Mouse (Mus musculus) bone marrow, adult 2 months (tissue): ENCODE results near the gene Tgfbr3l. TPM values are rescaled to one million over a fixed set of nuclear protein-coding genes. Genes with fewer than 3 reads are reported as not detected.

Experiments
- H3K27ac ChIP-seq: fragments of 200-500 bp; 2 replicates; pipeline ENCODE4 v1.5.1; 2012; ENCODE audit warnings: low read depth, mild to moderate bottlenecking, control low read depth, inconsistent platforms, low read length; ENCODE audit not compliant: control insufficient read depth, poor library complexity, insufficient read depth
- H3K4me1 ChIP-seq: fragments of 200-500 bp; 2 replicates; pipeline ENCODE4 v1.6.1; 2011; ENCODE audit warnings: low read length; ENCODE audit not compliant: control insufficient read depth, insufficient read depth
- H3K4me3 ChIP-seq: fragments of 200-500 bp; replicated peaks from 2 replicates; pipeline ENCODE3; 2011; ENCODE audit warnings: mild to moderate bottlenecking, low read depth, low read length, control low read depth; ENCODE audit not compliant: control insufficient read depth
- CTCF ChIP-seq: fragments of 200-500 bp; IDR thresholded peaks from 2 replicates; pipeline ENCODE4 v1.5.1; 2011; ENCODE audit warnings: low read length, control low read depth; ENCODE audit not compliant: control insufficient read depth, insufficient read depth
- POLR2A ChIP-seq: fragments of 200-500 bp; IDR thresholded peaks from 2 replicates; pipeline ENCODE4 v1.6.1; 2011; ENCODE audit warnings: low read depth, mild to moderate bottlenecking, control low read depth, low read length, borderline replicate concordance; ENCODE audit not compliant: control insufficient read depth
- WGBS: fragments of 180-500 bp; shearing (Covaris S2); methylation state at CpG from one replicate; pipeline ENCODE4 v1.1.7; 2018; 5-methylcytosine and 5-hydroxymethylcytosine counted together
- polyA plus RNA-seq: library from polyadenylated mRNA; stranded (reverse); fragments of >200 nt; gene quantifications from 2 replicates; pipeline ENCODE4 v1.2.4, GENCODE M21; 2011; ENCODE audit warnings: low replicate concordance; ENCODE audit not compliant: missing spikeins, insufficient read depth, insufficient read length

Gene Tgfbr3l
- polyA plus RNA-seq, 1 experiment = 12.4 TPM

DNA sequence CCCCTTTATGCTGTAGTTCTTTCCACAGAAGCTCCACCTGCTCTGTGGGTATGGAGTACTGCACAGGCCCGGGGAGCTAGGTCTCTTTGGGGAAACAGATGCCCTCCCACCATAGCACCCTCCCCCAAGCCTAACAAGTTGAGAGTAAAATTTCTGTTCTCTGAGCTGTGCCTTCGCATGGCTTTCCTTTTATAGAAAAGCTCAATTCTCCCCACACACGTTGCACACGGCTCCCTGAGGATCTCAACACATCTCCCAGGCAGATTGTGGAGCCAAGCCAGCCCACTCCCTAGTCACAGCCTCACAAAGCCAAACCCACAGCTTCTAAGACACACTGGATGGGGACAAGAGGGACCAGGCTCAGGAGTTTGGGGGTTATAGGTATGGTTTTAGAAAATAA, 8.9 kb downstream of the Tgfbr3l start:
- 73% methylated on average over 4 of the region's 4 CpGs for WGBS
- H3K27ac ChIP-seq = no peak overlapping the region
- TF ChIP-seq CTCF (no peak), POLR2A (no peak)
- H3K4me1 ChIP-seq = peaks cover 2% of the 10 kb centered on the region; the same call in 1 of the 2 replicates
- H3K4me3 ChIP-seq = no peak overlapping the region

DNA sequence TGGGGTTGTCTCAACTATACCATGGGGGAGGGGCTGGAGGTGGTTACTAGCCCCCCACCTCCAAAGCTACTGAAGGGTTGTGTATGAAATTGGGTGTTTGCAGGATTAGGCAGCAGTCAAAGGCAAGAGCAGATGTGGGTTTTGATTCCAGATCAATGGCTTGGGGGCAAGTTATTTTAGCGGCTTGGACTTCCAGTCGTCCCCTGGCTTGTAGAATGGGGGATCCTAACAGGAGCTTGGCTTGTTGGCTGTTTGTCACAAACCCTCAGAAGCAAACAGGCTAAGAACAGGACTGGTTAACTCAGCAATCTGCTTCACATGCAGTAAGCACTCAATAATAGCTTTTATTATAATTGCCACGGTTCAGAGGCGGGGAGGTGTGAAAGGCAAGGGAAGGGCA, 9.3 kb downstream of the Tgfbr3l start:
- H3K4me3 ChIP-seq = no peak overlapping the region
- WGBS = 84% methylated on average over 4 of the region's 4 CpGs
- no peak for TF ChIP-seq CTCF
- no peak for TF ChIP-seq POLR2A
- peaks cover 2% of the 10 kb centered on the region; the same call in 1 of the 2 replicates for H3K4me1 ChIP-seq
- H3K27ac ChIP-seq = no peak overlapping the region

DNA sequence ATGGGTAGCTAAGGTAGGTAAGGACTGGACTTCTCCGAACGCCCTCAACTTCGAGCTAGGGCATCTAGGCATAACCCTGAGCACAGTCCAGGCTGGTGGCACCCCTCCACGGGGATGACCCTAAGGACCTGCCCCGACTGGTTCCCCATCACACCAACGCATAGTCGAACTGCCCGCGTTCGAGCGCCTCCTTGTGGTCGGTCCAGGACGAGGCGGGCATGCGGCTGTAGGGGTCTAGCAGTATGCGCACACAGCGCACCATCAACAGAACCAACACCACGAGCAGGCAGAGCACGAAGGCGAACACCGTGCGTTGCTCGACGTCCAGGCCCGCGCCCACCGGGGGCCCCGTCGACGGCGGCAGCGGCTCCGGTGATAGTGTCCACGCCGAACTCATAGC, 10.2 kb downstream of the Tgfbr3l start:
- TF ChIP-seq CTCF (peak; percentile 90), POLR2A (0 out of 2 replicates have a peak, but pooled peaks have one; percentile 12)
- WGBS = 5% methylated on average over 35 of the region's 35 CpGs
- H3K27ac ChIP-seq = no peak overlapping the region; the same call in 1 of the 2 replicates
- H3K4me1 ChIP-seq = peaks cover 2% of the 10 kb centered on the region; the same call in 1 of the 2 replicates
- peak overlapping the region; percentile 45 for H3K4me3 ChIP-seq

DNA sequence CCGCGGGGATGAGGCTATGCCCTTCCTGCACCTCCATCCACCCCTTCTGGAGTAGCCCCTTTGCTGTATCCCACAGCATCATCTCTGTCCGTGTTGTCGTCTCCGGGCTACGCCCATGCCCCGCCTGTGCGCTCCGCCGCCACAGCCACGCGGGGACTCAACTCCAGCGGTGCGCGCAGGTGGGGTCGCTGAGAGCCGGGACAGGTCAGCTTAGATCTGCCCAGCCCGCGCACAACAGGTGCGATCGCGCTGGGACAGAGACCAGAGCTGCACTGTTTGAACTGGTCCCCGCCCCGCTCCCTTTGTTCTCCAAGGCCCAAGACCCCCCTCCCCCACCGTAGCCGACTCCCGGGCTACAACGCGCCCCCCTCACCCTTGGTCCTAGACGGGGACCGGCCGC, 10.7 kb downstream of the Tgfbr3l start:
- no peak for TF ChIP-seq POLR2A
- no peak for TF ChIP-seq CTCF
- peak overlapping the region; percentile 45 for H3K4me3 ChIP-seq
- H3K27ac ChIP-seq = no peak overlapping the region; the same call in 1 of the 2 replicates
- WGBS = under 1% methylated on average over 32 of the region's 32 CpGs
- H3K4me1 ChIP-seq = peaks cover under 1% of the 10 kb centered on the region; the same call in 1 of the 2 replicates

DNA sequence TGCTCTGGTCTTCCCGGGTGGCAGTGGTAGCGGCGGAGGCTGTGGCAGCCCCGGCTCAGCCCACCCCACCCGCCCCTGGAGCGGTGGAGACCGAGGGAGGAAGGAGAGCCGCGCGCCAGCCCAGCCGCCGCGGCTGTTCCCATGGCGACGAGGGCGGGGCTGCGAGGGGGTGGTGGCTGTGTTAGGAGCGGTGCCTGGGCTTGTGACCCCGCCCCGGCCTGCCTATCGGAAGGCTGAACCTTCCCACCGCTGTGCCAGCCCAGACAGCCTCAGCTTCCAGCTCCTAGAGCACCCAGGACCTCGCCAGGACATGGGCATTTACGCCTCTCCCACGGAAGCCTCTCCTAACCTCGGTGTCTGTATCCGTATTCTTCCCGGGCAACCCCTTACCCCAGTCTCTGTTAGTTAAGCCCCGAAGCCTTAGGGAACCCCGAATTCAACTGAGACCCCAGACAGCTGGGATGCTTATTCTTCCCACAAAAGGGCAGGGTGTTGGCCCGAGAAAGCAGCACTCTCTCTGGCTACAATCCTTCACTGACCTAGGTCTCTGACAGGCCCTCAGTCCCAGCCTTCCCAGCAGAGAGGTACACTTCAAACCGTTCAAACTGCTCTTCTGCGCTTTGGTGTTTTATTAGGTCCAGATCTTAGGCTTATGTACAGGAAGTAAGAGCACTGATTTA, 11.3 kb downstream of the Tgfbr3l start, which contains the start of gene Ctxn1:
Ctxn1 (minus strand) TSS at position 150 of the 680 bp plus-strand sequence.
- peak; percentile 32; the same call in 1 of the 2 replicates for TF ChIP-seq POLR2A
- 0 out of 2 replicates have a peak, but pooled peaks have one; percentile 0 for TF ChIP-seq CTCF
- Histone ChIP-seq H3K4me3 (peak within 1 kb of the TSS; percentile 45), H3K27ac (peak within 1 kb of the TSS; percentile 10), H3K4me1 (no peaks in the 10 kb centered on the region; the same call in 1 of the 2 replicates)
- 11% methylated on average over 33 of the region's 33 CpGs for WGBS

DNA sequence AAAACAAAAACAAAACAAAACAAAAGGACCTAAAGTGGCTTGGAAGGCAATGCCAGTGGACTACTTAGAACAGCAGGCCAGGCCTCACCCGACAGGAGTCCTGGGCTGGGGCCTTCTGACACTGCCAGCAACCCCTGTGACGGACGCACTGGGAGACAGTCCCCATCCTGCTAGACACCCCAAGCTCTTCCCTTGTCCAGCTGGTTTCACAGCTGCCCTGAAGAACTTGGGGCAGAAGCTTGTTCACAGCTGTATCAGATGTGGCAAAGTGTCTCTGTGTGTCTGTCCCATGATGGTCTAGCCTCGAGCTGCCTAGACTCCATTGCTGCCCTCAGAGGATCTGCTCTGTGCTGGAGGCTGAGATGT, 11.8 kb downstream of the Tgfbr3l start:
- no peak overlapping the region for H3K27ac ChIP-seq
- no peaks in the 10 kb centered on the region; the same call in 1 of the 2 replicates for H3K4me1 ChIP-seq
- WGBS = 87% methylated on average over 4 of the region's 4 CpGs
- TF ChIP-seq POLR2A (no peak), CTCF (no peak)
- H3K4me3 ChIP-seq = no peak overlapping the region

DNA sequence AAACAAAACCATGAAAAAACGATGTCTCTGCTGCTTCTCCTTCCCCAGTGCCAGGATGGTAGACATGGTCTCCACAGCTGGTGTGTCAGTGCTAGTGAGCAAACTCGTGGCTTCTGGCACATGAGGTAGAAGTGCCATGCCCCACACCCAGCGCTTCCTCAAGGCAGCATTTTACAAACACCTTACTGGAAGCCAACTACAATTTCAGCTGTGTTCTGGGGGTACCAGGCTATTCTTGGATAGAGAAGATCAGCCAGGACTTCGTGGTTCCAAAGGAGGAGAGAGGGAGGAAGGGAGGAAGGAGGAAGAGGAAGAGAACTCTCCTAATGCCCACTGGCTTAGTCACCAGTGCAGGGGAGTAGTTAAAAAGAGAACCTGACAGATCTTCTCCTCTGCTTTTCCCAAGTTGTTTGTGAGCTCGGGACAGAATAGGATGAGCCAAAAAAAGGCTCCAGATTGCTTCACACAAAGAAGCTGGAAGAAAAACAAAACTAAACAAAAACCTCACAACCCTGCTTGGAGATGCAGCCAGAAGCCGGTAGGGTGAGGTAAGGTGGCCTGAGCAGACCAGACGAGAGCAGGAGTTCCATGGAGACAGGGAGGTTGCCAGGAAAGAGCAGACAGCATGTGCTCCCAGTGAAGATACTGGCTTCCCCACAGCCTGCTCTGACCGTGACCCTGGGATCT, 15.2 kb downstream of the Tgfbr3l start:
- H3K4me3 ChIP-seq = no peak overlapping the region
- TF ChIP-seq POLR2A = no peak
- no peak for TF ChIP-seq CTCF
- 64% methylated on average over 8 of the region's 8 CpGs for WGBS
- no peak overlapping the region for H3K27ac ChIP-seq
- H3K4me1 ChIP-seq = no peaks in the 10 kb centered on the region; the same call in 1 of the 2 replicates
